Mouse (Mus musculus) E14TG2a.4 (cell line): ENCODE data around the gene Scimp.

Experiments used
- CTCF ChIP-seq: conservative IDR thresholded peaks from 2 replicates; pipeline ENCODE4 v1.5.1; 2014; ENCODE audit warnings: low read length
- POU5F1 ChIP-seq: IDR thresholded peaks from 2 replicates; pipeline ENCODE4 v1.6.1; 2014; ENCODE audit warnings: low read length, borderline replicate concordance

DNA sequence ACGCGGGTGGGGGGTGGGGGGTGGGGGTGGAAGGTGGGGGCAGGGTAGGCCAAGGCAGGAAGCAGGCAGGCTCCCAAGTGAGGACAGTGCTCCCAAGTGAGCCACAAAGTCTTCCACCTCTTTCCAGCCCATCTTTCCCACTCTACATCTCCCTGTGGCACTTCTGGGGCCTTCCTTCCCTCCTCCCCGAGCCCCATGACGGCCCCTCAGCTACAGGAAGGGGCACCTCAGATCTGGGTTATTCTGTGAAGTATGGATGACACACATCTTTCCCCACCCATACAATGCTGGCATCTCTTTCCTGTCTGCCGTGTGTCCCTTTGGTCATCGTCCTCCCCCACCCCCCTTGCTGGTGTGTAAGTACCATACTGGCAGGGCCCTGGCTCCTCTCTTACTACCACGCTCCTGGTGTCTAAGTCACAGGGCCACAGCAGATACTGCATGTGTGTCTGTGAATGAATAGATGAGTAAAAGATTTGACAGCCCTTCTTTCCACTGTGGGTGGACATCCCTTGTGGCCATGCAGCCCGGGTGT lies 6.7 kb downstream of the Scimp start:
- no peak for TF ChIP-seq CTCF
- no peak for TF ChIP-seq POU5F1
